Mouse (Mus musculus) intestine, embryonic 14.5 days (tissue): Measurements from ENCODE around the gene Frmpd2. TPM values are rescaled to one million over a fixed set of nuclear protein-coding genes. Genes with fewer than 3 reads are reported as not detected.

Source experiments
- ATAC-seq: fragments of 200-750 bp; cut with Nextera tagmentation; replicated peaks from 2 replicates; pipeline ENCODE4 v1.8.0; 2017; ENCODE audit warnings: low read depth, moderate number of reproducible peaks, moderate TSS enrichment, moderate library complexity; ENCODE audit not compliant: low FRiP score, low TSS enrichment
- DNase-seq: peaks from one replicate; pipeline ENCODE4 v3.0.0-alpha.2; 2018; ENCODE audit warnings: low spot score
- H3K27ac ChIP-seq: fragments of 300-500 bp; sonication (generic); 2 replicates; pipeline ENCODE4 v1.5.1; 2014; ENCODE audit warnings: low read depth, mild to moderate bottlenecking, control low read depth
- H3K27me3 ChIP-seq: fragments of 300-500 bp; sonication (generic); replicated peaks from 2 replicates; pipeline ENCODE4 v1.6.1; 2014; ENCODE audit warnings: low read length, control low read depth; ENCODE audit not compliant: control insufficient read depth, insufficient read depth
- H3K36me3 ChIP-seq: fragments of 300-500 bp; sonication (generic); 2 replicates; pipeline ENCODE4 v1.6.1; 2014; ENCODE audit warnings: low read length, control low read depth; ENCODE audit not compliant: control insufficient read depth, insufficient read depth
- H3K4me1 ChIP-seq: fragments of 300-500 bp; sonication (generic); replicated peaks from 2 replicates; pipeline ENCODE4 v1.6.1; 2014; ENCODE audit warnings: low read length, control low read depth, mixed read lengths; ENCODE audit not compliant: control insufficient read depth, insufficient read depth
- H3K4me2 ChIP-seq: fragments of 300-500 bp; sonication (generic); 2 replicates; pipeline ENCODE4 v1.6.1; 2014; ENCODE audit warnings: low read length
- H3K4me3 ChIP-seq: fragments of 300-500 bp; sonication (generic); 2 replicates; pipeline ENCODE4 v1.5.1; 2014; ENCODE audit warnings: low read depth, low read length, control low read depth, mixed read lengths
- H3K9ac ChIP-seq: fragments of 300-500 bp; sonication (generic); 2 replicates; pipeline ENCODE4 v1.6.1; 2014; ENCODE audit warnings: mild to moderate bottlenecking, low read length
- H3K9me3 ChIP-seq: fragments of 300-500 bp; sonication (generic); 2 replicates; pipeline ENCODE4 v1.6.1; 2016; ENCODE audit warnings: low read length, control low read depth; ENCODE audit not compliant: control insufficient read depth
- WGBS: fragments of 180-500 bp; shearing (Covaris S2); extraction: QIAGEN DNeasy Blood & Tissue Kit; methylation state at CpG from one replicate; pipeline ENCODE4 v1.1.7; 2014; 5-methylcytosine and 5-hydroxymethylcytosine counted together
- polyA plus RNA-seq: library from polyadenylated mRNA; unstranded; fragments of >200 nt; fragmentation: Nextera tagmentation; extraction: Ambion mirVana; gene quantifications from 2 replicates; pipeline ENCODE4 v1.2.1, GENCODE M21; 2014

Frmpd2 gene
- polyA plus RNA-seq, 1 experiment from 2014 or later = 0.03 TPM

DNA sequence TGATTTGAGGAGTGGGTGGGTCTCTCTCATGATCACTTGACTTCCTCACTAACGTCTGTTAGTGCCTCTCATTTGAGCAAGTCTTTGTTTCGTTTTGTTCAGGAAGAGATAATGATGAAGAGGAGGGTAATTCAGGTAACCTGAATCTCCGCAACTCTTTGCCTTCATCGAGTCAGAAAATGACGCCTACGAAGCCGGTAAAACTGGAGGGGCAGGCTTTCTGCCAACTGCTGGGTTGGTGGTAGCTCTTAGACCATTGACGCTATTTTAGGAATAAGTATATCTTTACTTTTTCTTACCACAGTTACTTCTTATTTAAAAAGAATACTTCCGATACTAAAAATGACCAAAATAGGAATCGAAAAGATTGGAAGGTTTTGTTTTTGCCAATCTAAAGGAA is 135.9 kb downstream of the Frmpd2 start:
- no peak overlapping the region for H3K27ac ChIP-seq
- no peaks in the 10 kb centered on the region for H3K36me3 ChIP-seq
- H3K27me3 ChIP-seq = no peaks in the 10 kb centered on the region
- no peaks in the 10 kb centered on the region for H3K9me3 ChIP-seq
- no peak for ATAC-seq
- no peak for DNase-seq
- H3K4me2 ChIP-seq = no peak overlapping the region
- WGBS = 88% methylated on average over 10 of the region's 10 CpGs
- no peak overlapping the region for H3K4me3 ChIP-seq
- no peak overlapping the region for H3K9ac ChIP-seq
- H3K4me1 ChIP-seq = no peaks in the 10 kb centered on the region

Other genes starting within 250 kb of the Frmpd2 start
- gene Mapk8, start 24.5 kb upstream of the Frmpd2 start, polyA plus RNA-seq = 16.2 and 21.2 TPM in 2 replicates
- 0.11 TPM in 2 replicates for gene Ptpn20, start 117.5 kb downstream of the Frmpd2 start, polyA plus RNA-seq